Mouse (Mus musculus) embryonic facial prominence, embryonic 11.5 days (tissue): ENCODE data around the gene Trpm8. TPM values are rescaled to one million over a fixed set of nuclear protein-coding genes. Genes with fewer than 3 reads are reported as not detected.

Source experiments
- ATAC-seq: fragments of 200-750 bp; cut with Nextera tagmentation; replicated peaks from 2 replicates; pipeline ENCODE4 v1.8.0; 2017; ENCODE audit warnings: low read depth; ENCODE audit not compliant: insufficient number of reproducible peaks, low FRiP score, low TSS enrichment
- DNase-seq: peaks from one replicate; pipeline ENCODE4 v3.0.0-alpha.2; 2015; ENCODE audit warnings: low spot score
- H3K27ac ChIP-seq: fragments of 300-500 bp; sonication (generic); replicated peaks from 2 replicates; pipeline ENCODE4 v1.5.1; 2014; ENCODE audit warnings: mild to moderate bottlenecking, low read depth, low read length, control low read depth
- H3K27me3 ChIP-seq: fragments of 300-500 bp; sonication (generic); 2 replicates; pipeline ENCODE4 v1.6.1; 2014; ENCODE audit warnings: mild to moderate bottlenecking, low read length, moderate library complexity, mixed read lengths; ENCODE audit not compliant: control insufficient read depth, insufficient read depth
- H3K36me3 ChIP-seq: fragments of 300-500 bp; sonication (generic); replicated peaks from 2 replicates; pipeline ENCODE4 v1.6.1; 2014; ENCODE audit warnings: low read depth, mild to moderate bottlenecking, low read length, moderate library complexity, mixed read lengths; ENCODE audit not compliant: control insufficient read depth, insufficient read depth
- H3K4me1 ChIP-seq: fragments of 300-500 bp; sonication (generic); 2 replicates; pipeline ENCODE4 v1.6.1; 2014; ENCODE audit warnings: low read length, mixed read lengths; ENCODE audit not compliant: control insufficient read depth, insufficient read depth
- H3K4me2 ChIP-seq: fragments of 300-500 bp; sonication (generic); 2 replicates; pipeline ENCODE4 v1.6.1; 2014; ENCODE audit warnings: low read depth, mild to moderate bottlenecking, control low read depth, low read length, moderate library complexity
- H3K4me3 ChIP-seq: fragments of 300-500 bp; sonication (generic); 2 replicates; pipeline ENCODE4 v1.5.1; 2014; ENCODE audit warnings: low read depth, low read length, control low read depth
- H3K9ac ChIP-seq: fragments of 300-500 bp; sonication (generic); replicated peaks from 2 replicates; pipeline ENCODE4 v1.6.1; 2014; ENCODE audit warnings: mild to moderate bottlenecking, control low read depth, low read length
- H3K9me3 ChIP-seq: fragments of 300-500 bp; sonication (generic); replicated peaks from 2 replicates; pipeline ENCODE4 v1.6.1; 2016; ENCODE audit warnings: mild to moderate bottlenecking, low read length, inconsistent platforms, mixed read lengths; ENCODE audit not compliant: control insufficient read depth
- WGBS: fragments of 180-500 bp; shearing (Covaris S2); extraction: QIAGEN DNeasy Blood & Tissue Kit; methylation state at CpG from one replicate; pipeline ENCODE4 v1.1.7; 2014; 5-methylcytosine and 5-hydroxymethylcytosine counted together
- polyA plus RNA-seq: library from polyadenylated mRNA; unstranded; fragments of >200 nt; fragmentation: Nextera tagmentation; extraction: Ambion mirVana; gene quantifications from 2 replicates; pipeline ENCODE4 v1.2.1, GENCODE M21; 2014

The Trpm8 gene
- polyA plus RNA-seq, 1 experiment from 2014 or later, result not detected

DNA sequence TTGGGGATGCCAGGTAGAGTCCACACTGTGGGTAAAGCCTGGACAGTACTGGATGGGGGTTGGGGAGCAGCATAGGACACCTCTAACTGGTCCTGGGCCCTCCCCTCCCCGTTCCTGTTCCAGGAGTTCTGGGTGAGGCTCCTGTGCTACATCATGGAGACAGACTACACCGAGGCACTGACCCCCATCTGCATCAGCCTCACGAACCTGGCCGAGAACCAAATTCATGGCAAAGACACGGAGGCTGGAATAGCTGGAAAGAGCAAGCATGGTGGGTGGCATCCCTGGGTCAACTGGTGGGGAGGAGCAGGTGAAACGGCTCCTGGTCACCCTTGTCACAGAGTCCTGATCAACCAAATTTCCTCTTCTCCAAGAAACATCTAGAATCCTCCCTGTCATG is 38.7 kb upstream of the Trpm8 start:
- H3K27ac ChIP-seq, result no peak overlapping the region
- WGBS, result 79% methylated on average over 6 of the region's 6 CpGs
- no peak overlapping the region for H3K9ac ChIP-seq
- peaks cover 88% of the 10 kb centered on the region for H3K9me3 ChIP-seq
- H3K4me3 ChIP-seq, result no peak overlapping the region
- H3K4me2 ChIP-seq, result no peak overlapping the region
- ATAC-seq, result peak; percentile 12; the same call in 1 of the 2 replicates
- H3K4me1 ChIP-seq, result no peaks in the 10 kb centered on the region
- no peaks in the 10 kb centered on the region for H3K27me3 ChIP-seq
- no peak for DNase-seq
- H3K36me3 ChIP-seq, result no peaks in the 10 kb centered on the region

- peaks cover 88% of the 10 kb centered on the region for H3K9me3 ChIP-seq
- no peak overlapping the region for H3K27ac ChIP-seq
- H3K4me3 ChIP-seq, result no peak overlapping the region
- H3K4me2 ChIP-seq, result no peak overlapping the region
- H3K4me1 ChIP-seq, result no peaks in the 10 kb centered on the region
- ATAC-seq (no peak), DNase-seq (no peak)
- H3K36me3 ChIP-seq, result no peaks in the 10 kb centered on the region
- 77% methylated on average over 5 of the region's 5 CpGs for WGBS
- no peak overlapping the region for H3K9ac ChIP-seq
- H3K27me3 ChIP-seq, result no peaks in the 10 kb centered on the region
Measured at GRCm38 (mm10) chr1:88240072-88240471, 37.4 kb upstream of the Trpm8 start.

GRCm38 (mm10) chr1:88240579-88240978 is 36.9 kb upstream of the Trpm8 start:
- no peak overlapping the region for H3K27ac ChIP-seq
- ATAC-seq, result 0 out of 2 replicates have a peak, but pooled peaks have one; percentile 3
- 71% methylated on average over 4 of the region's 4 CpGs for WGBS

GRCm38 (mm10) chr1:88243861-88244260 is 33.6 kb upstream of the Trpm8 start:
- Histone ChIP-seq H3K4me2 (no peak overlapping the region), H3K9ac (no peak overlapping the region), H3K36me3 (no peaks in the 10 kb centered on the region), H3K27ac (no peak overlapping the region), H3K9me3 (peaks cover 92% of the 10 kb centered on the region), H3K27me3 (no peaks in the 10 kb centered on the region), H3K4me3 (no peak overlapping the region), H3K4me1 (no peaks in the 10 kb centered on the region)
- no peak for ATAC-seq
- WGBS, result 68% methylated on average over 5 of the region's 5 CpGs
- DNase-seq, result no peak

More at GRCm38 (mm10) chr1:88240579-88240978, 36.9 kb upstream of the Trpm8 start:
- no peaks in the 10 kb centered on the region for H3K36me3 ChIP-seq
- no peak overlapping the region for H3K4me3 ChIP-seq
- H3K9me3 ChIP-seq, result peaks cover 88% of the 10 kb centered on the region
- no peak for DNase-seq
- no peaks in the 10 kb centered on the region for H3K27me3 ChIP-seq
- no peaks in the 10 kb centered on the region for H3K4me1 ChIP-seq
- no peak overlapping the region for H3K4me2 ChIP-seq
- H3K9ac ChIP-seq, result no peak overlapping the region

DNA sequence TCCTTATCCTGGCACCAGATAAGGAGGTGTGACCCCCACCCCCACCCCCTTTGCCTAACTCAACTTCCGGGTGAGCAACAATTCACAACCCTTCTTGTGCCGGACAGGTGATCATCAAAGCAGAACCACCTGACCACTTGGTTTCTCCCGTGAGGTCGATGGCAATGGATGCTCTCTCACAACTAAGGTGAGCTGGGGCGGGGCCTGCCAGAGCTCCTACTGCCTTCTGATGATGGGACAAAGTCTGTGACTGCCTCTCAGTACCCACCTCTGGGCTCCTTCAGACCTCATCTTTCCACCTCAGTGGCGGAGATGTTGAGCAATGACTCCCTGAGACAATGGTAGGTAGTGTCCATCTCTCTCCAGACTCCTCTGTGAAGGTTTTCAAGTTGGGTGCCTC is 31.6 kb upstream of the Trpm8 start:
- Histone ChIP-seq H3K36me3 (no peaks in the 10 kb centered on the region), H3K9me3 (peaks cover 92% of the 10 kb centered on the region), H3K4me2 (no peak overlapping the region), H3K9ac (no peak overlapping the region), H3K27ac (no peak overlapping the region), H3K4me1 (no peaks in the 10 kb centered on the region), H3K4me3 (no peak overlapping the region), H3K27me3 (no peaks in the 10 kb centered on the region)
- 76% methylated on average over 6 of the region's 6 CpGs for whole genome bisulfite sequencing
- DNase-seq, result no peak
- ATAC-seq, result no peak

DNA sequence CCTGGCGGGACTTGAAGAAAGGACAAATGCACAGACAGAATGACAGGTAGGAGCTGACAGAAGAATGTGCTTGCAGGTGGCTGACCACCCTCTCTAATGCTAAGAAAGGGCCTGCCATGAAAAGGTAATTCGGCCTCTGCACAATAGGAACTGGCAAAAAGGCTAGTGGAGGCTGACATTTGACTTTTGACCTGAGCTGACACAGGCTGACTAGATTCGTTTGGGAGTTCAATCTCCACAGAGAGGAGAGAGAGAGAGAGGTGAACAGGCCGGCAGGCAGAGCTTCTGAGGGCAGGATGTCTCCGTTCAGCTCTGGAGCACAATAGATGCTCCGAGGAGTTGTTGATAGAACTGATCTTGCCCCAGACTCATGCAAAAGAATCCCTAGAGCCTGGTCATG is 31.1 kb upstream of the Trpm8 start:
- ATAC-seq (no peak), DNase-seq (no peak)
- peaks cover 92% of the 10 kb centered on the region for H3K9me3 ChIP-seq
- no peak overlapping the region for H3K27ac ChIP-seq
- H3K4me1 ChIP-seq, result no peaks in the 10 kb centered on the region
- H3K4me3 ChIP-seq, result no peak overlapping the region
- no peak overlapping the region for H3K9ac ChIP-seq
- WGBS, result 47% methylated on average over 6 of the region's 6 CpGs
- no peak overlapping the region for H3K4me2 ChIP-seq
- no peaks in the 10 kb centered on the region for H3K36me3 ChIP-seq
- H3K27me3 ChIP-seq, result no peaks in the 10 kb centered on the region

- DNase-seq (no peak), ATAC-seq (no peak)
- Histone ChIP-seq H3K4me1 (no peaks in the 10 kb centered on the region), H3K9ac (no peak overlapping the region), H3K4me2 (no peak overlapping the region), H3K4me3 (no peak overlapping the region), H3K27me3 (no peaks in the 10 kb centered on the region), H3K27ac (no peak overlapping the region), H3K36me3 (no peaks in the 10 kb centered on the region), H3K9me3 (peaks cover 94% of the 10 kb centered on the region)
- WGBS, result 56% methylated on average over 2 of the region's 2 CpGs
Measured at GRCm38 (mm10) chr1:88247660-88248059, 29.8 kb upstream of the Trpm8 start.

- Histone ChIP-seq H3K9me3 (peaks cover 92% of the 10 kb centered on the region), H3K9ac (no peak overlapping the region), H3K4me1 (no peaks in the 10 kb centered on the region), H3K4me3 (no peak overlapping the region), H3K27me3 (no peaks in the 10 kb centered on the region), H3K27ac (no peak overlapping the region), H3K4me2 (no peak overlapping the region), H3K36me3 (no peaks in the 10 kb centered on the region)
- no peak for DNase-seq
- no peak for ATAC-seq
- WGBS, result 69% methylated on average over 4 of the region's 4 CpGs
Measured at GRCm38 (mm10) chr1:88248658-88249057, 28.8 kb upstream of the Trpm8 start.
